Mouse (Mus musculus): Measurements from ENCODE around the gene Defb30.

- TF ChIP-seq MAZ (IDR thresholded peaks at IDR 0.05; ENCODE audit: low read depth, low read length) (no peak), POLR2A (IDR thresholded peaks at IDR 0.05; ENCODE audit: low read depth, low read length) (no peak), USF1 (IDR thresholded peaks at IDR 0.05; ENCODE audit: low read depth, low read length) (no peak), MEF2A (IDR thresholded peaks at IDR 0.05; ENCODE audit: borderline replicate concordance, low read depth, low read length) (no peak), SIN3A (IDR thresholded peaks at IDR 0.05; ENCODE audit: low read length) (no peak), CTCF (conservative IDR thresholded peaks at IDR 0.05 in 1 of 2, IDR thresholded peaks at IDR 0.05 in 1 of 2; ENCODE audit: low read depth in 2 of 2, low read length in 2 of 2) (no peak), EP300 (IDR thresholded peaks at IDR 0.05; ENCODE audit: low read length) (no peak), HCFC1 (IDR thresholded peaks at IDR 0.05; ENCODE audit: low read depth, low read length) (no peak)
Observed at GRCm38 (mm10) chr14:63065391-63065790, 15.6 kb upstream of the Defb30 start.

Measured in CH12.LX (cell line).